ENCODE assay signal across 9 mouse cellular contexts in genomic region chr7:24850899-24851303, GRCm38 (mm10). TPM values are rescaled to one million over a fixed set of nuclear protein-coding genes. Genes with fewer than 3 reads are reported as not detected.
DNase-seq lines count a peak whose midpoint lies in the region; ATAC-seq and TF ChIP-seq lines count a peak whose summit lies in the region.
"Had no signal": no experiment of that assay in that cellular context is flagged by ENCODE, and none has a peak within 500 bp of the region (broad histone marks: within the 10 kb centered on the region; RNA-seq: fewer than 3 reads in every experiment).

No protein-coding gene starts in this region.

- H3K36me3 ChIP-seq in heart, embryonic 12.5 days: no peaks in the 10 kb centered on the region
- H3K36me3 ChIP-seq in C2C12 (ENCODE audit: control insufficient read depth, insufficient read depth): no peaks in the 10 kb centered on the region
- H3K36me3 ChIP-seq: limb, embryonic 15.5 days had no signal

- no peak overlapping the region for H3K9ac ChIP-seq in heart, embryonic 12.5 days
- H3K9ac ChIP-seq: limb, embryonic 15.5 days had no signal

- DNase-seq in heart, postnatal 10 days: no peak
- peak; percentile 70 for DNase-seq in c-Kit-negative CD71-positive TER-119-positive erythroid progenitor cells, embryonic 14.5 days (ENCODE audit: low read depth, low spot score)
- peak; percentile 90 for DNase-seq in liver
- DNase-seq in cerebellum, postnatal 36 days: no peak
- no peak for DNase-seq in cerebellum, adult 9-10 months
- no peak for DNase-seq in left cerebral cortex, adult 11 months (ENCODE audit: low spot score)

- peak overlapping the region; percentile 11; the same call in 1 of the 2 replicates for H3K4me2 ChIP-seq in heart, embryonic 12.5 days
- H3K4me2 ChIP-seq: limb, embryonic 15.5 days had no signal

- intact Hi-C loops in heart, postnatal 10 days (cut with DNase I): no loop called here

- H3K27me3 ChIP-seq in heart, embryonic 12.5 days (replicated peaks): no peaks in the 10 kb centered on the region
- H3K27me3 ChIP-seq in C2C12 (ENCODE audit: control insufficient read depth, insufficient read depth, insufficient read length): no peaks in the 10 kb centered on the region
- H3K27me3 ChIP-seq: limb, embryonic 15.5 days had no signal

- WGBS in heart, embryonic 12.5 days: 27% methylated on average over 6 of the region's 6 CpGs

- 0 out of 2 replicates have a peak, but pooled peaks cover 8% of the 10 kb centered on the region for H3K4me1 ChIP-seq in heart, embryonic 12.5 days (replicated peaks)

- H3K79me3 ChIP-seq in C2C12 (ENCODE audit: low read depth): no peaks in the 10 kb centered on the region

- ATAC-seq in heart, embryonic 12.5 days (ENCODE audit: insufficient number of reproducible peaks, low FRiP score): peak; percentile 84

- H3K27ac ChIP-seq in heart, embryonic 12.5 days (ENCODE audit: poor library complexity, severe bottlenecking): 0 out of 2 replicates have a peak overlapping the region, but pooled peaks have one; percentile 53
- H3K27ac ChIP-seq: limb, embryonic 15.5 days had no signal

- TF ChIP-seq CTCF in C2C12 (IDR thresholded peaks at IDR 0.05; ENCODE audit: control insufficient read depth, insufficient read depth, insufficient read length): no peak

- no peak overlapping the region for H3ac ChIP-seq in C2C12 (ENCODE audit: control insufficient read depth, insufficient read length, low read depth)

- no peaks in the 10 kb centered on the region for H3K9me3 ChIP-seq in heart, embryonic 12.5 days (replicated peaks)
- H3K9me3 ChIP-seq: limb, embryonic 15.5 days had no signal

- H3K79me2 ChIP-seq in C2C12 (ENCODE audit: control insufficient read depth, insufficient read depth): no peaks in the 10 kb centered on the region

- no peak overlapping the region for H3K4me3 ChIP-seq in heart, embryonic 12.5 days
- no peak overlapping the region for H3K4me3 ChIP-seq in C2C12 (ENCODE audit: insufficient read depth, poor library complexity, severe bottlenecking)
- H3K4me3 ChIP-seq: limb, embryonic 15.5 days had no signal

TF ChIP-seq in C2C12, 6 proteins besides CTCF, POLR2A, EP300 and RAD21:
- TF ChIP-seq CEBPB (IDR thresholded peaks at IDR 0.05; ENCODE audit: low read depth) (peak; percentile 44), MYOG (IDR thresholded peaks at IDR 0.05; ENCODE audit: control insufficient read depth, extremely low read depth, insufficient read length) (no peak), MAX (IDR thresholded peaks at IDR 0.05) (peak; percentile 66), USF1 (IDR thresholded peaks at IDR 0.05; ENCODE audit: low read depth) (peak; percentile 72), FOSL1 (IDR thresholded peaks at IDR 0.05; ENCODE audit: insufficient read depth, low read length, poor library complexity, severe bottlenecking) (peak; percentile 24), MYOD1 (IDR thresholded peaks at IDR 0.05; ENCODE audit: control insufficient read depth, insufficient read length, low read depth) (no peak)

RNA-seq across cellular contexts. Expression of gene Gm9844, which starts 11.1 kb away (rescaled TPM):
- polyA plus RNA-seq in heart, embryonic 12.5 days (2016; fragmentation: Nextera tagmentation; extraction: Ambion mirVana): 12.6 and 13.6 TPM in 2 replicates
- total RNA-seq in heart, postnatal 10 days (2021): 1 to 10 TPM in 1 of 2 experiments, not detected in 1; 2.3 TPM
- 25.5 TPM for polyA plus RNA-seq in C2C12 (2012; fragmentation: generic; extraction: Trizol)

RNA-seq across cellular contexts. Expression of gene Lypd4, which starts 18.8 kb away (rescaled TPM):
- not detected in 2 replicates for polyA plus RNA-seq in heart, embryonic 12.5 days (2016; fragmentation: Nextera tagmentation; extraction: Ambion mirVana)
- total RNA-seq in heart, postnatal 10 days (2021): not detected
- not detected for polyA plus RNA-seq in C2C12 (2012; fragmentation: generic; extraction: Trizol)
- polyA plus RNA-seq: limb, embryonic 15.5 days had no signal

RNA-seq across cellular contexts. Expression of gene Dmrtc2, which starts 19.0 kb away (rescaled TPM):
- polyA plus RNA-seq in heart, embryonic 12.5 days (2016; fragmentation: Nextera tagmentation; extraction: Ambion mirVana): not detected in 2 replicates
- not detected for total RNA-seq in heart, postnatal 10 days (2021)
- polyA plus RNA-seq in C2C12 (2012; fragmentation: generic; extraction: Trizol): not detected
- polyA plus RNA-seq: limb, embryonic 15.5 days had no signal

RNA-seq across cellular contexts. Expression of gene Rps19, which starts 33.3 kb away (rescaled TPM):
- polyA plus RNA-seq in heart, embryonic 12.5 days (2016; fragmentation: Nextera tagmentation; extraction: Ambion mirVana): 1,145 and 1,216 TPM in 2 replicates
- 100 to 1,000 TPM; 752 to 777 TPM for total RNA-seq in heart, postnatal 10 days (2021)
- polyA plus RNA-seq in C2C12 (2012; fragmentation: generic; extraction: Trizol): 3,185 TPM

RNA-seq across cellular contexts. Expression of gene Cd79a, which starts 46.3 kb away (rescaled TPM):
- 0.15 TPM in 1 of 2 replicates, not detected in the other for polyA plus RNA-seq in heart, embryonic 12.5 days (2016; fragmentation: Nextera tagmentation; extraction: Ambion mirVana)
- 1 to 10 TPM; 1.3 to 1.8 TPM for total RNA-seq in heart, postnatal 10 days (2021)
- polyA plus RNA-seq in C2C12 (2012; fragmentation: generic; extraction: Trizol): 0.09 TPM

Comparison
In these comparisons a context has a peak if more than half of its experiments do, and no peak if none do; other contexts are left out.
1. DNase-seq: peak in c-Kit-negative CD71-positive TER-119-positive erythroid progenitor cells, embryonic 14.5 days (single experiment) and liver (single experiment); none in heart, postnatal 10 days (0 of 2), cerebellum, postnatal 36 days (0 of 2), cerebellum, adult 9-10 months (single experiment) and left cerebral cortex, adult 11 months (single experiment).